Mouse (Mus musculus) CH12F3 (cell line): ENCODE measurements around the gene Prorsd1.
"Not testable (repeated sequence)": the region's sequence is repeated elsewhere in the genome, so short reads cannot be mapped to it uniquely, and the experiment has no call there.

Experiments used
- in situ Hi-C: fragments of 300-500 bp; cut with MboI; formaldehyde crosslinking; loops from 2 replicates; pipeline ENCODE4 v1.14.3; 2020; ENCODE audit warnings: low sequenced_read_pairs

Prorsd1 gene

GRCm38 (mm10) chr11:29514682-29515412 lies at the start of gene Prorsd1:
Prorsd1 (minus strand) TSS chr11:29515033.
- in situ Hi-C loops: no loop called here

DNA sequence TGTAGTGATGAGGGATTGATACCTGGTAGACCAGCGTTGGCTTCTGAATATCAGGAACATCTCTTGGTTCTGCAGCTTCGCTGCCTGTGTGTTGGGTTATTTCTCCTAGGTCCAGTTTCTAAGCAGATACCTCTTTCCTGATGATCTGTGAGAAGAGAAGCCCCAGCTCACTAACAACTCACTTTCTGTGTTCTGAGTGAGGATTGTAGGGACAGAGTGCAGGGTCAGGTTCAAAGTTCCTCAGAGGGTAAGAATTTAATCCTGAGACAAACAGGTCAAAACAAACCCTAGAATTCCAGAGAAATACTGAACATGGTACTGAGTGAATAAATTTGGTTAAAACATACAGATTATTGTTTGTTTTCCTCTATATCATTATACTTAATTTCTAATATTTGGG lies 48.6 kb upstream of the Prorsd1 start:
- in situ Hi-C loops: no loop called here

GRCm38 (mm10) chr11:29560990-29561389 lies 46.2 kb upstream of the Prorsd1 start:
- in situ Hi-C loops: no loop called here

- in situ Hi-C loops: no loop called here
Observed at GRCm38 (mm10) chr11:29560452-29560851, 45.6 kb upstream of the Prorsd1 start.

DNA sequence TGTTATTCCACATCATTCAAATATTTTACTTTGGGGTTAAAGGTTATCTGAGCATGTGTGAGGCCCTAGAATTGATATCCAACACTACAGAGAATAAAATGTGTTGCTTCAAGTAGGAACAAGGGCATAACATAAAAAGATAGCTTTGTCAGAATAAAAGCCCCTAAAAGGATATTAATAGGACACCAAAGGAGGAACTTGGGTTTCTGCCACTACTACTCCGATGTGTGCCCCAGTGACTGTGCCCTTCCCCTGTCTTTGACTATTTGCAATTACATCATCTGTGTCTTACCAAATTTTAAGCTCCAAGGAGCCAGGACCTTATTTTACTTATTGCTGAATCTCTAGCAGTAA lies 34.6 kb upstream of the Prorsd1 start:
- in situ Hi-C loops: no loop called here

GRCm38 (mm10) chr11:29548504-29549424 lies 33.9 kb upstream of the Prorsd1 start:
- in situ Hi-C loops: no loop called here

GRCm38 (mm10) chr11:29547752-29548503 lies 33.1 kb upstream of the Prorsd1 start, which contains the start of the genes Clhc1 and Rps27a:
Clhc1 (plus strand) TSS chr11:29547950.
Rps27a (minus strand) TSS chr11:29548109.
- in situ Hi-C loops: no loop called here

GRCm38 (mm10) chr11:29547249-29547751 lies 32.5 kb upstream of the Prorsd1 start:
- in situ Hi-C loops: no loop called here

DNA sequence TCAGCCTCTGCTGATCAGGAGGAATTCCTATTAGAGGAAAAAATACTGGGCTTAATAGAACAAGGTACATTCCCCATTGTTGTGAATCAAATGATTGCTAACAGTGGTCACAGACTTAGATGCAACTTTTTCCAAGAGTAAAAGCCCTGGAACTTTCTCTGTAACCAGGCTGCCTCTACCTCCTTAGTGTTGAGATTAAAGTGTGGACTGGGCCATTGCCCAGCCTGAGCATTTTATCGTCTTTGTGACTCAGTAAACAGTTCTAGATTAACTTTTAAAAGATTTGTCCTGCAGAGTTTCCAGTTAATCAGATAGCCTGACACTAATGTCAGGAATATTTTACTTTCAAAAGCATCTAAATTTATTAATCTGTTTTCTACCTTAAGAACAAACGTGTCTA lies 31.9 kb upstream of the Prorsd1 start:
- in situ Hi-C loops: no loop called here

GRCm38 (mm10) chr11:29546297-29546696 lies 31.5 kb upstream of the Prorsd1 start:
- in situ Hi-C loops: not testable (repeated sequence)

- in situ Hi-C loops: not testable (repeated sequence)
Observed at GRCm38 (mm10) chr11:29545150-29545752, 30.4 kb upstream of the Prorsd1 start.

- in situ Hi-C loops: no loop called here
Observed at GRCm38 (mm10) chr11:29544225-29544945, 29.6 kb upstream of the Prorsd1 start.

DNA sequence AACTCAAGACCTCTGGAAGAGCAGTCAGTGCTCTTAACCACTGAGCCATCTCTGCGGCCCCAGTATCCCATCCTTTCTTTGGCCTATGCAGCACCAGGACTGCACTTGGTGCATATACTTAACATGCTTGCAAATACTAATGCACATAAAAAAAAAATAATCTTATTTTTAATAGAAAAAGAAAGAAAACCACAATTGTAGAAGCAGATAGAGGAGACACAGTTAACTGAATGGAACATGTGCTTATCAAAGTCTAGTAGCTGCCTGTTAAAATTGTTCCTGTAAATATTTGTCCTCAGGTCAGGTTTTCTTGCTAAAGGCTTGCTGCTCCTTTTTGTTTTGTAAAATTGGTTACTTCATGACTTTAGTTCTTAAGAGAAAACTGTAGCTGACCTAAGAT lies 23.4 kb upstream of the Prorsd1 start:
- in situ Hi-C loops: loop anchor here (10.0 kb wide), 1 partner anchor 157 kb away; the partner anchor contains the start of gene Rtn4

GRCm38 (mm10) chr11:29525988-29526794 lies 11.4 kb upstream of the Prorsd1 start, which contains the start of gene Mtif2:
Mtif2 (plus strand) TSS chr11:29526408.
- in situ Hi-C loops: no loop called here

DNA sequence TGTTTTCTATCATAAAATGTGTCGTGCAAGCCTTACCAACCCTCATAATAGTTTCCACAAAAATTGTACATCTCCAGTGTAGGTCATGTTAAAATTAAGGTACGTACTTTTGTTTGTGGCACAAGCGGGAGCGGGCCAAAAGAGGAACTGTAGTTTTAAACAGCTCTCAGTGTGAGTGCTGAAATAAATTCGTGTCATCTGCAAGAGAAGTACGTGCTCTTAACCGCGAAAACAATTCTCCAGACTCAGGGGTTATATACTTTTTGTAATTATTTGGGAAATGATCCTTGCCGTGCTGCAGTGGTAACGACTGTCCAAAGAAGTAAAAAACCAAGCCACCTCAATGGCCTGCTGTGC lies 530 bp downstream of the Prorsd1 start:
- in situ Hi-C loops: no loop called here

GRCm38 (mm10) chr11:29512818-29513535 lies 1.9 kb downstream of the Prorsd1 start:
- in situ Hi-C loops: no loop called here

GRCm38 (mm10) chr11:29509421-29509820 lies 5.4 kb downstream of the Prorsd1 start:
- in situ Hi-C loops: no loop called here

DNA sequence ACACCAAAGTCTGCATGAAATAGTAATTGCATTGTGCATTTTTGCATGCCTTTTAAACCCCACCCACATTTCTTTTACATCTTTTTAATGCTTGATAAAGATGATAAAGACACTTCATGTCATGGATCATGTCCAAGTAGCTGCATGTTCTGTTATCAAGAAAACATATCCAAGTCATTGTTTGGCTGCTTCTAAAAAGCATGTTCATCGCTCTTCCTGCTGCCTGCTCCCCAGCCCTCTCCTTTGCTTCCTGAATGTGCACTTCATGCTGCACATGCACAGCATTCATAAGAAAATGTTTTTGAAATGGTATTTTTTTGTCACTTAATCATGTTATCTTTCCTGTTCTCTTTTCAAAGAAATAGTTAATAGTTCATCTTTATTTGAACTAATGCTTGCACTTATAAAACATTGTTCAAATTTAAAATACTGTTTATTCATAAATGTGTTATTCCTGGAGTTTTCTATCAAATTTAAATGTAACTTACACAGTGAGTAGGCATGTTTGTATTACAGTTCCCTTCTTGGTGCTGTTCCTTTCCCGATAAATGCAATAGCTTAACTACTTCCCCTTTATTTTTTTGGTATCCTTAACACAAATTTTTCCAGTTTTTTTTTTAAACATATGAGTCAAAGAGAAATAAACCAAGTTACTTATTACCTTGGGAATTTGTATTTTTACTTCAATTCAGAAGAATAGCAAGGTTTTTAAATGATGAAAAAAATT lies 9.8 kb downstream of the Prorsd1 start:
- in situ Hi-C loops: no loop called here
